Mouse (Mus musculus): ENCODE measurements around the gene Kif6.

GRCm38 (mm10) chr17:49807461-49807860 is 192.5 kb downstream of the Kif6 start:
- TF ChIP-seq CTCF (IDR thresholded peaks at IDR 0.05; ENCODE audit: extremely low read depth, insufficient read depth, insufficient read length, insufficient replicate concordance) (no peak), POLR2A (IDR thresholded peaks at IDR 0.05; ENCODE audit: low read depth, low read length) (no peak)

All from spleen, adult 2 months (tissue).